Mouse (Mus musculus) lung, postnatal 10 days (tissue): ENCODE results near the gene Gm14418.
"Not testable (repeated sequence)": the region's sequence is repeated elsewhere in the genome, so short reads cannot be mapped to it uniquely, and the experiment has no call there.

Experiments
- DNase-seq: peaks from one replicate; pipeline ENCODE4 v3.0.0; 2021

Gm14418 gene

DNA sequence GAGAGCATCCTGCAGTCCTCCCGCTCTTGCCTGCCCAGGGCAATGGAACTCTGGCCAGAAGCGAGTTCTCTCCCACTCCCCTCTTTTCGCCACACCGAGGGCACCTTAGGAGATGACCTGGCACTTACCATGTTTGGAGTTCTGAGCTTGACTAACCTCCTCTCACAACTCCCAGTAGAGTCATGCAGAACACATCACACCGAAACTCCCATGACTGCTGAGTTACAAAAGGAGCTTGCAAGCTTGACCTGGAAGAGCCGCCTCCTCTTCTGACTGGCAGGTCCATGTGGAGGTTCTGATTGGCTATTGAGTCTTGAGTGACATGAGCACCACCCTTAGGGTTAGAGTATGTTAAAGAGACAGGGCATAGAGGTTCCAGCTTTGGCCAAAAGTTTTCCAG, at the start of gene Gm14418:
Gm14418 (minus strand) TSS at position 225 of the 400 bp plus-strand sequence.
- DNase-seq, result not testable (repeated sequence)
